Mouse (Mus musculus) 3T3-L1 (cell line): ENCODE measurements around the gene Olfr872.
"Not testable (repeated sequence)": the region's sequence is repeated elsewhere in the genome, so short reads cannot be mapped to it uniquely, and the experiment has no call there.

ENCODE experiments used
- DNase-seq: peaks from one replicate; pipeline ENCODE4 v3.0.0-alpha.2; 2015; ENCODE audit warnings: low read depth, low spot score

Olfr872 gene

DNA sequence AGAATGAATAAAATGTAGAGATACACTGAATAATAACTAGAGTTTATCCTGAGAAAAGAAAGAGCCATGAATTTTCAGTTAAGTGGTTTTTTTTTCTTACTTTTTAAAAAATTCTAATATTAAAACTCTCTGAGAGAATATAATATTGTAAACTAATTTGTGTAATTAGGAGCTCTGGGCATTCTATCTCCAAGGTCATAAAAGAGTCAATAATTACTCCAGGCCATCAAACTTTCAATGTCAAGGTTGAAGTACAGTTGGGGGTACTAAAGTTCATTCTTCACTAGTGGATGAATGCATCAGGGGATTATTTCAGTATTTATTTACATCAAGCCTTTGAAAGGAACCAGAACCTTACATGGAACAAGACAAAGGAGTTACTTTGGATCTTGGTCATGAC lies at the start of gene Olfr872:
Gene Olfr872 (plus strand): TSS at position 301 of the 400 bp plus-strand sequence.
- no peak for DNase-seq

DNA sequence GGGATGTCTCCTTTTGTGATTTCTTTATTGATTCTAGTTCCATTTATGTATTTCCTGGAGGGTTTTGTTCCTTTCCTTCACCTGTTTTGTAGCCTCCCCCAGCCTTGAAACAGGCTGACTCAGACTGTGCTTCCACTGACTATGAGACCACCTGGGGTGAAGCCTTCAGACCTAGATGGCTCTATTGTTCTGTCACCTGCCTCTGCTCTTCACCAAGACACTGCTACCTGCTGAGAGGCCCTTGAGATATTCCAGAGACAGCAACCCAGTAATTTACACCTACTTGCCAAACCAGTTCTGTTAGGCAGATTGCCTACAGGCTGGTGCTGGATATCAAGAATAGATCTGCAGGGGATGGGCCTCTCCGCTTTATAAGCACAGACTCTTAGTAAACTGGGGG lies 34.8 kb upstream of the Olfr872 start:
- no peak for DNase-seq

DNA sequence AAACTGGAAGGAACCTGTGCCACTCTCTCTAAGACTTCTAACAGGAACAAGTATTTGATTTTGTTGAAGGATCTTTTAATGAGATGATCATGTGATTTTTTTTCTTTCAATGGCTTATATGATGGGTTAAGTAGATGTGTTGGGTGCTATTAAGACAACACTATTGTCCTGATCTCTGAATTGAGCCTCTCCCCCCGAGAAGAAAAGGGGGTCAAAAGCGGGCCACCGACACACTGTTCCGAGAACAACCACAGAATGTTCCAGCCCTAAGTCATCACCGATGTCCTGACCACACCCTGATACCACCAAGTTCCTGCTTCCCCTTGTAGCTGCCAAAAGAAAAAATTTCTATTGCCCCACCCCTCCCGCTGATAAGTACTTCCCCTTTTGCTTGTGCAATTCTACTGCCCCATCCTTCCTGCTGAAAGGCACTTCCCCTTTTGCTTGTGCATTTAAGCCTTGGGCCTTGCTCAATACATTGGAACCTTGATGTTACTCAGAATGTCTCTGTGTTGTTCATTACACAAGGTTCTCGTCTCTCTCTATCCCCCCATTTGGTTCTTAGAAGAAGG lies 33.4 kb upstream of the Olfr872 start:
- DNase-seq, result not testable (repeated sequence)

DNA sequence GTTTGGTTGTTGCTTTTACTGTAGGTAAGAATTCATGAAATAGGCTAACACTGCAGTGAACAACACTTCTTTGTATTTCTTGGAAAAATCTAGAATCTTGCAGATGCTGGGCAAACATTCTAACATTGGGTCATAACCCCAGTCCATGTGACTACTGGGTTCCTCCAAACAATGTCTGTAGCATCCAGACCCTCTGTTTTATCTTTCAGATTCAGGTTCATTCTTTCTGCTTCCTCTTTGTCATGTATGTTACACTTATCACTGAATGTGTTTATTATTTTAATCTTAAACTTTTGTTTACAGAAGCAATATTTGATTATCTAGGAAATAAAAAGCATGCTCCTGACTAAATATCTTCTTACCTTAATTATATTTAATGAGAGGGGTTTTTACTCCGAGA lies 26.1 kb upstream of the Olfr872 start:
- DNase-seq, result no peak

DNA sequence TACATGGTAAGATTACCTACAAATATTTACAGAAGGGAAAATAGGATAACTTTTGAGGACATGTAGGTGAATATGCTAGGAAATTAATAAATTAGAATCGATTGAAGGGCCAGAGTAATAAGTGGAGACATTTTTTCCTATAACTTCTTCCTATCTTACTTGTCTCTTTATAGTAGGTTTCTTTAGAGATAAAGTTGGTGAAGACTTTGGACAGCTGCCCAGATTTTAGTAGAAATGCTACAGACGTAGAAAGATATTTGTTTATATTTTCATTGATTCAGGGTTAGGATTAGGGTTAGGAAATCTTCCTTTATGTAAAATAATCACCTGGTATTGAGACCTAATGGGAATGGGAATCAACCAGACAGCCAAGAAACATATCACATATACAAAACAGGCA lies 25.4 kb upstream of the Olfr872 start:
- DNase-seq, result no peak

DNA sequence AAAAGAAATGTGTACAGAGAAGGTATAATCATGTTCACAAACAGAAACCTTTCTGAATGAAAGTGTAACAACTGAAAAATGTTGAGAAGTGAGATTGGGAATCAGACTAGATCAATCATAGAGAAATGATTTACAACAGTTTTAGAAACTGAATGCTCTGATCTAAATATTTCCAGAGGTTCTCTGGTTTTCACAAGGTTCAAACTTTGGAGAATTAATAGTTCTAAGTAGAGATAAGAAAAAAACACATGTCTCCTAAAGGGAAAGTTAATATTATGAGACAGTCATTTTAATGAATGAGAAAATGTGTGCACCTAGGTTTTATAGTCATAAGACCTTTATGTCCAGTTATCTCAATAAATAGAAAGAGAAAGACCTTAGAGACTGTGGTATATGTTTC lies 25.0 kb upstream of the Olfr872 start, which contains the start of gene Olfr871:
Gene Olfr871 (plus strand): TSS at position 301 of the 400 bp plus-strand sequence.
- no peak for DNase-seq

DNA sequence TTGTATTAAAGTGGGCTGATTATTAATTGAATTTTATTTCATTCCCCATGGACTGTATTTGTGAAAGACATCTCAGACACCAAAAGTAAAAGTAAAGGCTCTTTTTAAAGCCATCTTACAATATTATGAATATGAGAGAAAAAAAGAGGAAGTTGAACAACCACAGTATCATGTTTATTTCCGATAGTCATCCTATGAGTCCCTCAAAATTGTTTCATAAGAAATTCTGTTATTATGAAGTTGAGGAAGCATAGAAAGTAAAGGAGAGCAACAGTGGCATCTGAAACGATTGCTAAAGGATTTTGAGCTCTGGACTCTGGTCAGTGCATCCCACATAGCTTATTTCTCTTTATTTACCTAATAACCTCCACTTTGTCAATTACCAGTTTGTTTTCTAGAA lies 459 bp downstream of the Olfr872 start:
- no peak for DNase-seq

DNA sequence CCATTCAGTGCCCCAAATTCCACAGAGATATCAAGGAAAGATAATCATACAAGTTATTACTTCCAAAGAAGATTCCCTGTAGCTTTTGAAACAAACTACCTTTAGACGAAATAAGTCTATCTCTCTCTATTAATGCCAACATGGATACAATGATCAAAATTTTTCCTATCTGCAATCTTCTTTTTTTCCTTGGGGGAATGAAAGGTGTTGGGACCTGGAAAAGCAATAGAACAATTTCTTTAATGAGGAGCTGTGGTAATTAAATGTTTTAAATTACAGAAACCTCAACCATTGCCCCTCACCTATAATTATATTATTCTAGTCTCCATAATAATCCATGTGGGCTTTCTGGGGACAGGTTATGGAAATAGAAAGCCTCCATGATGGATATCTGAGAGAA lies 45.1 kb downstream of the Olfr872 start, which contains the start of gene Olfr39:
Gene Olfr39 (plus strand): TSS at position 301 of the 400 bp plus-strand sequence.
- DNase-seq, result no peak

DNA sequence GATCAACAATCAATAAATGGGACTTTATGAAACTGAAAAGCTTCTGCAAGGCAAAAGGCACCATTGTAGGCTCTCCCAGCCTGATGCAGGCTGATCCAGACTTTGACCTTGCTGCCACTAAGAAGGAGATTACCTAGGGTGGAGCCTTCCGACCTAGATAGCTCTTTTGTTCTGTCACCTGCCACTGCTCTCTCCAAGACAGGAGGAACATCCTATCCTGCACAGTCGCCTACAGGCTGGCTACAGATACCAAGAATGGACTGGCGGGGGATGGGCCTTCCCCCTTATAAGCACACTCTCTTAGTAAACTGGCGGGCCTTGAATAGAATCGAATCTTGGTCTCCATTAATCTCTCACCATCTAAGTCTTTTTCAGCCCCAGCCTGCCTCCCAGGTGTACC lies 58.6 kb downstream of the Olfr872 start:
- not testable (repeated sequence) for DNase-seq

DNA sequence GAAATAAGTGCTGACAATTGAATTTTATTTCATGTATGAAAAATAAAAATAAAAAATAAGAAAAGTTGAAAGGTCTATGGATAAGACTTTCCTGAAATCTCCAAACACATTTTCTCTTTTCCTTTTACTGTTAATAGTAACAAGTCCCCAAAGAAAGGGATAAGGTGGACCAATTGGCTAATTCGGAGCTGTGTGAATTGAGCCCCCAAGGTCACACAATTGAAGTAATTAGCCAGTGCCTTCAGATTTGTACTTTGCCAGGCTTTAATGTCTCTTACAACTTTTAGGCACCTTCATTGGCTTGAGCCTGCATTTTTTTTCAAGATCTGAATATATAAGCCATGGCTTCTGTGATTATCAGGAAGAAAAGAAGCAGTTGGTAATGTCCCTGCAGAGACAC lies 61.3 kb downstream of the Olfr872 start, which contains the start of gene Olfr873:
Gene Olfr873 (plus strand): TSS at position 301 of the 400 bp plus-strand sequence.
- no peak for DNase-seq
